Mouse (Mus musculus): ENCODE results near the gene Stk24. TPM values are rescaled to one million over a fixed set of nuclear protein-coding genes. Genes with fewer than 3 reads are reported as not detected.
A peak's percentile ranks its signal among the peaks of the same experiment; 100 is the strongest.

Stk24 gene
- polyA plus RNA-seq, 1 experiment = 8.5 TPM

DNA sequence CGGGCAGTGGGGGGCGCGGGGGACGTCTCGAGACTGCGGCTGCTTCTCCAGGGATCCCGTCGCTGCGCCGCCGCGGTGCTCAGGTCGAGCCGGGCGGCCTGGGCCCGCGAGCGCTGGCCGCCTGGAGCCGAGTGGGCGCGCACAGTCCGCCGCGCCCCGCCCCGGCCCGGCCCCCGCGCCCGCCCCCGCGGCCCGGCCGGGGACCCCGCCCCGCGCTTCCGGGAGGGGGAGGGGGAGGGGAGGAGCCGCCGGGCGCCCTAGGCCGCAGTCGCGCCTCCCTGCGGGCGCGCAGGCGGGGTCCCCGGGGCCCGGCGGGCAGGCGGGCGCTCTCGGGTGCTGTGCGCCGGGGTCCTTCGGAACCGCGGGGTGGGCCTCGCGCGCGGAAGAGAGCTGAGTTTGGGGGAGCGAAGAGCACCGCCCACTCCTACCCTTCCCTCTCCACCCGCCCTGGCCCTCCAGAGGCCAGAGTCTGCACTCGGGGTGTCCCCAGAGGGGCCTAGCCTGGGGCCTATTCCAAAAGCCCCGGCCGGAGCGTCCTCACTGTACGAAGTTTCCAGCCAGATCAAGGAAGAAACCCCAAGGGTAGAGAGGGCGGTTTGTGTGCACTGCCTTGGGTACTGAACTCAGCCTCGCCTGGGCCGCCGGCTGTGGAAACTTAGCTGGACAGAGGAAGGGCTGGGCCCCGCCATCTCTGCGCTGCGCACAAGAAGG is 540 bp downstream of the Stk24 start:
- H3K4me1 ChIP-seq (ENCODE audit: control insufficient read depth, insufficient read depth, low read length) = peaks cover 4% of the 10 kb centered on the region
- TF ChIP-seq POLR2A (IDR thresholded peaks at IDR 0.05; ENCODE audit: control insufficient read depth, low read depth, low read length) (peak; percentile 44; the same call in 1 of the 2 replicates), CTCF (IDR thresholded peaks at IDR 0.05; ENCODE audit: control insufficient read depth, insufficient read depth, insufficient replicate concordance, low read depth, low read length) (no peak)

DNA sequence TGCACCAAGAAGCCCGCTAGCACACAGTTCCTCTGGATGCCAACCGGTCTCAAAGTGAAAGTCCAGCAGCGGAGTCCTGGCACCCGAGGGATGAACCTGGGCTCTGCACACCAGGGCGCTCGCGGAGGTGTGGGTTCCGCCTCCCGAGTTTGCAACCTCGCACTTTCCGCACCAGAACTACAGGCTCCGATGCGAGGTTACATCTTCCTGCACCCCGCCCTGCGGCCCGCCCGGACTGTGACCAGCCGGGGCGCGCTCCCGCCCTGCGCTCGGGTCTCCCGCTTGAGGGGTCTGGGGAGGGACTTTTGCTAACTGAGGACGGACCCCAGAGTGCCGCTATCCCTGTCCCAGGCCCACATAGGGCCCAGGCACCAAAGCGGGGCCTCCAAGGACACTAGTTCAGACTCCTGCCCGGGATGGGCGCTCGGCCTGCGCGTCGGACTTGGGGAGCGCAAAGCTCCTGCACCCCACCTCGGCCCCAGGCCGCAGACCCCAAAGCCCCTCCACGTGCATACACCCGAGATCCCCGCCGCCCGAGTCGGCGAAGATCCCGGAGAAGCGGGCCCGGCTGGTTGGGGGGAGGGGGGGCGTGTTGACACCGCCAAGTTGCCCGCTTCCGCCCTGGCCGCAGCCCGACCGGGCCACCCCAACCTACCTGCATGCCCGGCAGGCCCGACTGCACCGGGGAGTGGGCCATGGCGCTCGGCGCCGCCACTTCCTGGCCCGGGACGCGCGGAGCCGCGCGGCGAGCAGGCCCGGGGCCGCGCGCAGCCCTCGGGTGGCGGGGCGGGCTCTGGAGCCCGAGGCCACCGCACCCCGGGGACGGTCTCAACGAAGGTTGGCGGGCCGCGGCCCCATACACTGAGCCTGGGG is 1.3 kb downstream of the Stk24 start:
- Histone ChIP-seq H3K4me3 (ENCODE audit: control insufficient read depth, low read depth, low read length) (peak overlapping the region; percentile 92), H3K27me3 (ENCODE audit: control insufficient read depth, insufficient read depth, low read length) (no peaks in the 10 kb centered on the region), H3K36me3 (ENCODE audit: control insufficient read depth, insufficient read depth, low read length) (no peaks in the 10 kb centered on the region), H3K4me1 (ENCODE audit: control insufficient read depth, insufficient read depth, low read length) (peaks cover 4% of the 10 kb centered on the region), H3K27ac (ENCODE audit: control insufficient read depth, insufficient read depth, low read depth, low read length) (peak overlapping the region; percentile 74)
- TF ChIP-seq CTCF (IDR thresholded peaks at IDR 0.05; ENCODE audit: control insufficient read depth, insufficient read depth, insufficient replicate concordance, low read depth, low read length) (no peak), POLR2A (IDR thresholded peaks at IDR 0.05; ENCODE audit: control insufficient read depth, low read depth, low read length) (no peak)

More for the DNA sequence above, 540 bp downstream of the Stk24 start:
- Histone ChIP-seq H3K27ac (ENCODE audit: control insufficient read depth, insufficient read depth, low read depth, low read length) (peak overlapping the region; percentile 58), H3K36me3 (ENCODE audit: control insufficient read depth, insufficient read depth, low read length) (no peaks in the 10 kb centered on the region), H3K4me3 (ENCODE audit: control insufficient read depth, low read depth, low read length) (peak overlapping the region; percentile 92), H3K27me3 (ENCODE audit: control insufficient read depth, insufficient read depth, low read length) (no peaks in the 10 kb centered on the region)

DNA sequence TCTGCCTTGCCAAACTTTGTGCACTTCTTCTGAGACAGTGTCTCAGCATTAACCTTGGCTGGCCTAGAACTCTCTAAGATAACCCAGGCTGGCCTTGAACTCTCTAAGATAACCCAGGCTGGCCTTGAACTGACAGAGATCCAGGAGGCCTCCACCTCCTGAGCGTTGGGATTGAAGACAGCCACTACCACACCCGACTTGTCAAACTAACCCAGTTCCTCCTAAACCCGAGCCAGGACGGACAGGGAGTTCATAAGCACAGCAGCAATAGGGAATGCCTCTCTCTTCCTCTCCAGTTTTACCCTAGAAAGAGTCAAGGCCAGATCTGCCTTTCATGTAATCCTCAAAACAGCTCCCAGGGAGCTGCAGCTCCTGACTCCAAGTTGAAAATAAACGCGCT is 3.2 kb downstream of the Stk24 start:
- H3K27ac ChIP-seq (ENCODE audit: control insufficient read depth, insufficient read depth, low read depth, low read length) = no peak overlapping the region
- H3K27me3 ChIP-seq (ENCODE audit: control insufficient read depth, insufficient read depth, low read length) = no peaks in the 10 kb centered on the region
- H3K4me3 ChIP-seq (ENCODE audit: control insufficient read depth, low read depth, low read length) = no peak overlapping the region
- H3K4me1 ChIP-seq (ENCODE audit: control insufficient read depth, insufficient read depth, low read length) = peaks cover 4% of the 10 kb centered on the region
- TF ChIP-seq POLR2A (IDR thresholded peaks at IDR 0.05; ENCODE audit: control insufficient read depth, low read depth, low read length) (no peak), CTCF (IDR thresholded peaks at IDR 0.05; ENCODE audit: control insufficient read depth, insufficient read depth, insufficient replicate concordance, low read depth, low read length) (no peak)
- no peaks in the 10 kb centered on the region for H3K36me3 ChIP-seq (ENCODE audit: control insufficient read depth, insufficient read depth, low read length)

DNA sequence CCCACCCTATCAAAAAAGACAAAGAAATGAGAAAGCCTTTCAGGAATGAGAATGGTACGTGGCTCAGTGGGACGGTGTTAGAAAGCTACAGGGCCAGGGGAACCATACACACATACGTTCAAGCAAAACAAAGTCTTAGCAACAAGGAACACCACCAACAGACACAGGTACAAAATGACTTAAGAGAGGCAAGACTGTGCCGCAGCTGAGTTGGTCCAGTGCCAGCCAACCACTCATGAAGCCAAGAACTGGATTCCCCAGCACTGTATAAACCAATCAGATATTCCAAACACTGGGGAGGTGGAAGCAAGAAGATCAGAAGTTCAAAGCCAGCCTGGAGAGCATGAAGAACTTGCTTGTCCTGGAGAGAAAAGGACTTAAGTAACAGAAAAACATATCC is 5.9 kb downstream of the Stk24 start:
- peaks cover 5% of the 10 kb centered on the region for H3K4me1 ChIP-seq (ENCODE audit: control insufficient read depth, insufficient read depth, low read length)
- no peak overlapping the region for H3K4me3 ChIP-seq (ENCODE audit: control insufficient read depth, low read depth, low read length)
- no peak for TF ChIP-seq POLR2A (IDR thresholded peaks at IDR 0.05; ENCODE audit: control insufficient read depth, low read depth, low read length)
- no peak for TF ChIP-seq CTCF (IDR thresholded peaks at IDR 0.05; ENCODE audit: control insufficient read depth, insufficient read depth, insufficient replicate concordance, low read depth, low read length)
- no peaks in the 10 kb centered on the region for H3K27me3 ChIP-seq (ENCODE audit: control insufficient read depth, insufficient read depth, low read length)
- H3K36me3 ChIP-seq (ENCODE audit: control insufficient read depth, insufficient read depth, low read length) = no peaks in the 10 kb centered on the region
- no peak overlapping the region for H3K27ac ChIP-seq (ENCODE audit: control insufficient read depth, insufficient read depth, low read depth, low read length)

DNA sequence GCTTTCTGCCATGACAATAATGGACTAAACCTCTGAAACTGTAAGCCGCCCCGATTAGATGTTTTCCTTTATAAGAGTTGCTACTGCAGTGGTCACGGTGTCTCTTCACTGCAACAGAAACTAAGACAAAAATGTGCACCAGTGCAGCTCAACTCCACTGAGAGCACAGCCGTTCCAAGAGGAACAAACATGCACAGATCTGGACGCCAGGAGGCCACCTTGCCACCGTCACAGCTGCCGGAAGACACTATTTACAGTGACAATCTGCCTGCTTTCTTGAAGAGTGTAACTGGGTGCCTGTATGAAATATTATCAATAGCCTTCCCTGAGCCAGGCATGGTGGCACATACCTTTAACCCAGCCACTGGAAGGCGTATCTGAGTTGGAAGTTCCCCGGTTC is 6.8 kb downstream of the Stk24 start:
- Histone ChIP-seq H3K27ac (ENCODE audit: control insufficient read depth, insufficient read depth, low read depth, low read length) (no peak overlapping the region), H3K27me3 (ENCODE audit: control insufficient read depth, insufficient read depth, low read length) (no peaks in the 10 kb centered on the region), H3K4me3 (ENCODE audit: control insufficient read depth, low read depth, low read length) (no peak overlapping the region), H3K36me3 (ENCODE audit: control insufficient read depth, insufficient read depth, low read length) (no peaks in the 10 kb centered on the region), H3K4me1 (ENCODE audit: control insufficient read depth, insufficient read depth, low read length) (peaks cover 3% of the 10 kb centered on the region; the same call in 1 of the 2 replicates)
- TF ChIP-seq CTCF (IDR thresholded peaks at IDR 0.05; ENCODE audit: control insufficient read depth, insufficient read depth, insufficient replicate concordance, low read depth, low read length) = no peak
- no peak for TF ChIP-seq POLR2A (IDR thresholded peaks at IDR 0.05; ENCODE audit: control insufficient read depth, low read depth, low read length)

DNA sequence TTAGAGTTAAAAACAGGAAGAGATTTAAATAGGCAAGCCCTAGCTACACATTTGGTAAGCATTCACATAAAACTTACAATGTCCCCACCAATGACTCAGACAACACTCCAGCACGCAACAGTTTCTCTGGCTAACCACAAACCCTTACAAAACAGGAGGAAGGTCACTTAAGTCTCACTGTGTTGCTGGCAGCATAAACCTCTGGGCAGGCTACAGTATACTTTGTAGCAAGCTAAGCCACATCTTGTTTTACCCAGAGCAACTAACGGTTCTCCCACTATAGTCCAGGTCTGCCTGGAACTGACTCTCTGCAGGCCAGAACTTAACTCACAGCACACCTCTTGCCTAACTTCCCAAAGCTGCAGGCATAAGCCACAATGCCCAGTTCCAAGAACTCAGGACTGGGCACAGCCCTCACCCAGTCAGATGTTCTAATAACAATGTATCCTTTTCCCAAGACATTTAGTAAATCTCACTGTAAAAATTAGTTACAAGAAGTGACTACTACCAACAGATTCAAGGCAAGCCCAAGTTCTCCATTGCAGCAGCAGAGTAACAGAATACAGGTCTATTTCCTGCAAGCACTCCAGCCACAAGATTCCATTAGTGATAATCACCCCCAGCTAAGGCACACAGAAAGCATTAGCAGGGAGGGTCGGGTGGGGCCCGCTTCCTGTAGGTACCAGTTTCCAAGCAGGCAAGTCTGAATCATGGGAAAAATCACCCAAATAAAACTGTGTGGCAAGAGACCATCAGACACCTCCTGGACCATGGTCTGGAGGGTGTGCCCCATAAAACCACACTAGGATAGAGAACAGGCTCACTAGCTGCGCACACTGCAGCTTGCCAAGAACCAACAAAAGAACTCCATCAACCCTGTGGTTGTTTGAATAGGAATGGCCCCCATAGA is 7.6 kb downstream of the Stk24 start:
- Histone ChIP-seq H3K27me3 (ENCODE audit: control insufficient read depth, insufficient read depth, low read length) (no peaks in the 10 kb centered on the region), H3K4me3 (ENCODE audit: control insufficient read depth, low read depth, low read length) (no peak overlapping the region), H3K36me3 (ENCODE audit: control insufficient read depth, insufficient read depth, low read length) (no peaks in the 10 kb centered on the region), H3K27ac (ENCODE audit: control insufficient read depth, insufficient read depth, low read depth, low read length) (0 out of 2 replicates have a peak overlapping the region, but pooled peaks have one; percentile 9), H3K4me1 (ENCODE audit: control insufficient read depth, insufficient read depth, low read length) (peaks cover 7% of the 10 kb centered on the region; the same call in 1 of the 2 replicates)
- TF ChIP-seq CTCF (IDR thresholded peaks at IDR 0.05; ENCODE audit: control insufficient read depth, insufficient read depth, insufficient replicate concordance, low read depth, low read length) (no peak), POLR2A (IDR thresholded peaks at IDR 0.05; ENCODE audit: control insufficient read depth, low read depth, low read length) (no peak)

Data from testis, adult 2 months (tissue).